Mouse (Mus musculus) regulatory T cell (primary cell): ENCODE results near the gene Nr1h2.

ENCODE experiments used
- in situ Hi-C: fragments of 300-600 bp; cut with MboI, MseI; formaldehyde crosslinking; loops from one replicate; pipeline ENCODE4 v1.15.1; 2025; ENCODE audit warnings: high pct_unique_total_duplicates

Nr1h2 gene

GRCm38 (mm10) chr7:44553826-44554225, at the start of gene Nr1h2:
Gene Nr1h2 (minus strand): TSS chr7:44553951.
- in situ Hi-C loops, result loop anchor here (10.0 kb wide), 1 partner anchor 1171 kb away; the partner anchor contains the start of genes Fam83e and Spaca4

- in situ Hi-C loops, result no loop called here
Measured at GRCm38 (mm10) chr7:44603186-44603855, 49.6 kb upstream of the Nr1h2 start.

GRCm38 (mm10) chr7:44602443-44602842, 48.7 kb upstream of the Nr1h2 start:
- in situ Hi-C loops, result no loop called here

GRCm38 (mm10) chr7:44601646-44602045, 47.9 kb upstream of the Nr1h2 start:
- in situ Hi-C loops, result no loop called here

GRCm38 (mm10) chr7:44600691-44601262, 47.0 kb upstream of the Nr1h2 start:
- in situ Hi-C loops, result no loop called here

- in situ Hi-C loops, result no loop called here
Measured at GRCm38 (mm10) chr7:44598336-44598735, 44.6 kb upstream of the Nr1h2 start.

- in situ Hi-C loops, result no loop called here
Measured at GRCm38 (mm10) chr7:44597666-44598065, 43.9 kb upstream of the Nr1h2 start.

- in situ Hi-C loops, result no loop called here
Measured at GRCm38 (mm10) chr7:44596996-44597538, 43.3 kb upstream of the Nr1h2 start.

- in situ Hi-C loops, result no loop called here
Measured at GRCm38 (mm10) chr7:44596051-44596450, 42.3 kb upstream of the Nr1h2 start.

- in situ Hi-C loops, result no loop called here
Measured at GRCm38 (mm10) chr7:44595131-44595561, 41.4 kb upstream of the Nr1h2 start.

GRCm38 (mm10) chr7:44594291-44594690, 40.5 kb upstream of the Nr1h2 start:
- in situ Hi-C loops, result no loop called here

GRCm38 (mm10) chr7:44593775-44594174, 40.0 kb upstream of the Nr1h2 start:
- in situ Hi-C loops, result no loop called here

- in situ Hi-C loops, result no loop called here
Measured at GRCm38 (mm10) chr7:44593051-44593450, 39.3 kb upstream of the Nr1h2 start.

GRCm38 (mm10) chr7:44591348-44592116, 37.8 kb upstream of the Nr1h2 start:
- in situ Hi-C loops, result no loop called here

- in situ Hi-C loops, result no loop called here
Measured at GRCm38 (mm10) chr7:44590402-44591347, 36.9 kb upstream of the Nr1h2 start, which contains the start of gene Kcnc3. Gene Kcnc3 (plus strand): TSS chr7:44590664.

- in situ Hi-C loops, result no loop called here
Measured at GRCm38 (mm10) chr7:44589946-44590345, 36.2 kb upstream of the Nr1h2 start.

GRCm38 (mm10) chr7:44589149-44589548, 35.4 kb upstream of the Nr1h2 start:
- in situ Hi-C loops, result no loop called here

GRCm38 (mm10) chr7:44588338-44588737, 34.6 kb upstream of the Nr1h2 start:
- in situ Hi-C loops, result no loop called here

- in situ Hi-C loops, result no loop called here
Measured at GRCm38 (mm10) chr7:44587676-44588075, 33.9 kb upstream of the Nr1h2 start.

- in situ Hi-C loops, result no loop called here
Measured at GRCm38 (mm10) chr7:44586930-44587329, 33.2 kb upstream of the Nr1h2 start.

GRCm38 (mm10) chr7:44586518-44586917, 32.8 kb upstream of the Nr1h2 start:
- in situ Hi-C loops, result no loop called here
